Mouse (Mus musculus) kidney, postnatal 14 days (tissue): ENCODE measurements around the gene Polq.
"Not testable (repeated sequence)": the region's sequence is repeated elsewhere in the genome, so short reads cannot be mapped to it uniquely, and the experiment has no call there.

ENCODE experiments used
- DNase-seq: peaks from one replicate; pipeline ENCODE4 v3.0.0; 2022; ENCODE audit warnings: mixed read lengths

The Polq gene

GRCm38 (mm10) chr16:37109285-37109684 lies 97.7 kb downstream of the Polq start:
- DNase-seq = peak; percentile 54

GRCm38 (mm10) chr16:37125190-37125589 lies 113.6 kb downstream of the Polq start:
- not testable (repeated sequence) for DNase-seq
